Mouse (Mus musculus) left cerebral cortex, postnatal 36 days (tissue): Measurements from ENCODE around the gene Gm10837. TPM values are rescaled to one million over a fixed set of nuclear protein-coding genes. Genes with fewer than 3 reads are reported as not detected.

Source experiments
- DNase-seq, 2 experiments: peaks; one replicate each; pipeline ENCODE4 v3.0.0; 2021 to 2022; ENCODE audit warnings: low spot score in 2 of 2, mixed read lengths in 1 of 2
- intact Hi-C: fragments of 180-260 bp; cut with DNase I; formaldehyde crosslinking; loops from one replicate; pipeline ENCODE4 v1.15.1; 2025
- total RNA-seq, 2 experiments: library from RNA; stranded (reverse); gene quantifications; 2 replicates each; pipeline ENCODE4 v1.2.3; 2021

Gm10837 gene
- total RNA-seq, 2 experiments from 2014 or later = not detected

GRCm38 (mm10) chr14:122489041-122489440 lies 1.3 kb upstream of the Gm10837 start:
- no peak for DNase-seq
- intact Hi-C loops = loop anchor here (5.0 kb wide), 1 partner anchor 37 kb away; the partner anchor contains the start of gene Gm5089

GRCm38 (mm10) chr14:122489686-122490414 lies 536 bp upstream of the Gm10837 start:
- intact Hi-C loops = loop anchor here (5.0 kb wide), 2 partner anchors 38 to 387 kb away; partner anchors contain the start of gene Gm5089
- DNase-seq = no peak

GRCm38 (mm10) chr14:122491521-122491920 lies 1.1 kb downstream of the Gm10837 start:
- intact Hi-C loops = loop anchor here (5.0 kb wide), 1 partner anchor 386 kb away; no protein-coding TSS in a partner anchor
- no peak for DNase-seq

- intact Hi-C loops = loop anchor here (5.0 kb wide), 1 partner anchor 385 kb away; no protein-coding TSS in a partner anchor
- DNase-seq = no peak
Observed at GRCm38 (mm10) chr14:122492015-122492414, 1.6 kb downstream of the Gm10837 start.

- DNase-seq = no peak
- intact Hi-C loops = loop anchor here (1.0 kb wide), 1 partner anchor 367 kb away; no protein-coding TSS in a partner anchor
Observed at GRCm38 (mm10) chr14:122509058-122509457, 18.7 kb downstream of the Gm10837 start.

- intact Hi-C loops = no loop called here
- DNase-seq = no peak
Observed at GRCm38 (mm10) chr14:122511519-122511918, 21.1 kb downstream of the Gm10837 start.

GRCm38 (mm10) chr14:122513511-122514036 lies 23.2 kb downstream of the Gm10837 start:
- intact Hi-C loops = loop anchor here (2.0 kb wide), 1 partner anchor 15 kb away; no protein-coding TSS in a partner anchor
- no peak for DNase-seq

GRCm38 (mm10) chr14:122528475-122528874 lies 38.1 kb downstream of the Gm10837 start:
- no peak for DNase-seq
- intact Hi-C loops = loop anchor here (2.0 kb wide), 1 partner anchor 16 kb away; no protein-coding TSS in a partner anchor

- intact Hi-C loops = no loop called here
- DNase-seq = peak; percentile 96
Observed at GRCm38 (mm10) chr14:122534017-122534924, 43.9 kb downstream of the Gm10837 start, which contains the start of gene Pcca. Gene Pcca, plus strand, starts transcription at chr14:122534324.

- intact Hi-C loops = no loop called here
Observed at GRCm38 (mm10) chr14:122535986-122536385, 45.6 kb downstream of the Gm10837 start.

More at GRCm38 (mm10) chr14:122535986-122536385, 45.6 kb downstream of the Gm10837 start:
- DNase-seq = no peak

Other genes starting within 250 kb of the Gm10837 start
- gene Gm5089, start 39.5 kb upstream of the Gm10837 start, total RNA-seq = under 1 TPM in 1 of 2 experiments, not detected in 1; 0.25 TPM
- gene Zic5, start 24.9 kb upstream of the Gm10837 start, total RNA-seq = 1 to 10 TPM; 3.6 to 4.3 TPM
- gene Zic2, start 15.2 kb upstream of the Gm10837 start, total RNA-seq = 10 to 100 TPM; 12.7 to 19.1 TPM
- gene Pcca, start 43.7 kb downstream of the Gm10837 start, total RNA-seq = 10 to 100 TPM; 32.7 to 35.3 TPM